Mouse (Mus musculus) megakaryocyte, adult 5-6 weeks (primary cell): ENCODE data around the gene Gm29276. TPM values are rescaled to one million over a fixed set of nuclear protein-coding genes. Genes with fewer than 3 reads are reported as not detected.
"Not testable (repeated sequence)": the region's sequence is repeated elsewhere in the genome, so short reads cannot be mapped to it uniquely, and the experiment has no call there.

Experiments used
- ATAC-seq: 2 replicates; pipeline ENCODE4 v1.8.0; 2016; ENCODE audit warnings: mild to moderate bottlenecking, inconsistent platforms; ENCODE audit not compliant: poor library complexity, severe bottlenecking
- total RNA-seq, 2 experiments: library from RNA; stranded (forward) in 1 of 2; stranded (reverse) in 1 of 2; fragments of 153-499, 151-499 nt in 1 of 2; fragments of 221-1000, 200-1000 nt in 1 of 2; gene quantifications; 2 replicates each; pipeline versions ENCODE4 v1.2.3 to v1.2.4; 2015 to 2017

Gene Gm29276
- total RNA-seq (2015) (not detected in 2 replicates), total RNA-seq (2017) (not detected in 2 replicates)

DNA sequence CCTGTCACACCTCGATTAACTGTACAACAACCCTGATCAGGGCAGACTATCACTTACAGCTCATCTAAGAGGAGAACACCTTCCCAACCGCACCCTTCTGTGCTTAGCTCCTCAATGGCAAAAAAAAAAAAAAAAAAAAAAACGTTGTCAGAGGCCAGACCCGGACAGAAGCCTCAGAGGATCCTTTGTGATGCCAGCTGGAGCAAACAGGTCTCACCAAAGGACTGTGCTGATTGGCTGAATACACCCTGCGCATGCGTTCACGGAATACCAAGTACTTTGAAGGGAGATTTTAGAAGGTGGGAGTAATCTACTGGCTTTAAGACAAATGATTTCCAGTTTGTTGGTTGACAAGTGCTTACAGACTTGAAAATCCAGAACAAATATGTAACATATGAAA, at the start of gene Gm29276:
Gene Gm29276 (minus strand): TSS at position 101 of the 400 bp plus-strand sequence.
- ATAC-seq, result not testable (repeated sequence)
